Mouse (Mus musculus) adrenal gland, adult (tissue): ENCODE data around the gene Rnf224.

Source experiments
- DNase-seq, 2 experiments: peaks; one replicate each; pipeline ENCODE4 v3.0.0; 2022 to 2023; ENCODE audit warnings: low spot score in 1 of 2; ENCODE audit not compliant: inconsistent age in 2 of 2

Rnf224 gene

GRCm38 (mm10) chr2:25256443-25257109 is 20.0 kb upstream of the Rnf224 start:
- DNase-seq: peak in 1 of 2 experiments; percentile 72

GRCm38 (mm10) chr2:25255284-25255779 is 18.7 kb upstream of the Rnf224 start, which contains the start of gene Tmem203:
Tmem203 (plus strand) TSS chr2:25255439.
- peak; percentile 89 to 95 for DNase-seq

- DNase-seq: peak in 1 of 2 experiments; percentile 52
These were observed 15.7 kb upstream of the Rnf224 start for GRCm38 (mm10) chr2:25252331-25252730.

- no peak for DNase-seq
These were observed 9.8 kb upstream of the Rnf224 start, which contains the start of gene AL732309.1 for GRCm38 (mm10) chr2:25246183-25247072. AL732309.1 (minus strand) TSS chr2:25246863.

- DNase-seq: peak in 1 of 2 experiments; percentile 25
These were observed 7.6 kb upstream of the Rnf224 start for GRCm38 (mm10) chr2:25244144-25244543.

- no peak for DNase-seq
These were observed 6.8 kb upstream of the Rnf224 start for GRCm38 (mm10) chr2:25243342-25243741.

- DNase-seq: peak in 1 of 2 experiments; percentile 46
These were observed 5.5 kb upstream of the Rnf224 start, which contains the start of the genes Rnf208 and Cysrt1 for GRCm38 (mm10) chr2:25242101-25242506. Rnf208 (plus strand) TSS chr2:25242255. Cysrt1 (minus strand) TSS chr2:25242452.

- DNase-seq: peak in 1 of 2 experiments; percentile 47
These were observed 4.8 kb upstream of the Rnf224 start for GRCm38 (mm10) chr2:25241438-25241775.

- DNase-seq: peak; percentile 80 to 91
These were observed 4.3 kb upstream of the Rnf224 start for GRCm38 (mm10) chr2:25240723-25241437.

GRCm38 (mm10) chr2:25240310-25240709 is 3.7 kb upstream of the Rnf224 start:
- peak in 1 of 2 experiments; percentile 25 for DNase-seq

GRCm38 (mm10) chr2:25239766-25240165 is 3.2 kb upstream of the Rnf224 start:
- peak in 1 of 2 experiments; percentile 53 for DNase-seq

GRCm38 (mm10) chr2:25238106-25238505 is 1.5 kb upstream of the Rnf224 start:
- DNase-seq: no peak

GRCm38 (mm10) chr2:25237522-25237921 is 935 bp upstream of the Rnf224 start:
- no peak for DNase-seq

- DNase-seq: no peak
These were observed 1.9 kb downstream of the Rnf224 start for GRCm38 (mm10) chr2:25234551-25235220.

- no peak for DNase-seq
These were observed 2.5 kb downstream of the Rnf224 start, which contains the start of gene Slc34a3 for GRCm38 (mm10) chr2:25234050-25234449. Slc34a3 (minus strand) TSS chr2:25234364.

- DNase-seq: no peak
These were observed 3.2 kb downstream of the Rnf224 start for GRCm38 (mm10) chr2:25233421-25233820.

GRCm38 (mm10) chr2:25231038-25231437 is 5.5 kb downstream of the Rnf224 start:
- no peak for DNase-seq

- no peak for DNase-seq
These were observed 6.0 kb downstream of the Rnf224 start for GRCm38 (mm10) chr2:25230581-25230980.

- no peak for DNase-seq
These were observed 7.0 kb downstream of the Rnf224 start for GRCm38 (mm10) chr2:25229582-25229981.

- peak in 1 of 2 experiments; percentile 47 for DNase-seq
These were observed 7.5 kb downstream of the Rnf224 start for GRCm38 (mm10) chr2:25228995-25229530.
